Mouse (Mus musculus): ENCODE measurements around the gene Tent5b.

DNA sequence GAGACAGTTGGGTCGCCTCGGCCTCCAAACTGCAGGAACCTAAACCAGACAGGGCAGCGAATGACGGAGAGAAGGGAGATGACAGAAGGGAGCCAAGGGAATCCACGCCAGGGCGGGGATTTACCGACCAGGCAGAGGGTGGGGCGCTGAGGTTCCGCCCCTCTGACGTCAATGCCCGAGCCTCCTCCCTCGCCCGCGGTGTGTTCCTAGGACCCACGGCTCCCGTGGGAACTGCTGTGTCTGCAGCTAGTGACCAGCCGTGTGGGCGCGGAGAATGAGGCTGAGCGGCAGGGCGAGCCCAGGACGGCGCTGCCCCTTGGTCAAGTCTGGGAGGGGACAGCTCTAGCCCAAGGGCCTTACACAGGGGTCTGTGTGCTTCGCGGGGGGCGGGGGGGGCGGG, 11.9 kb upstream of the Tent5b start:
- TF ChIP-seq CTCF (IDR thresholded peaks at IDR 0.05; ENCODE audit: extremely low read depth, insufficient read length, insufficient replicate concordance, low read depth, low read length) (no peak), POLR2A (IDR thresholded peaks at IDR 0.05; ENCODE audit: low read depth, low read length) (no peak)

Measured in small intestine, adult 2 months (tissue).